Mouse (Mus musculus): ENCODE measurements around the gene Nxph3.
"Not testable (repeated sequence)": the region's sequence is repeated elsewhere in the genome, so short reads cannot be mapped to it uniquely, and the experiment has no call there.

Nxph3 gene

GRCm38 (mm10) chr11:95517162-95517561 lies 2.8 kb upstream of the Nxph3 start:
- DNase-seq: no peak

GRCm38 (mm10) chr11:95516491-95516911 lies 2.1 kb upstream of the Nxph3 start:
- DNase-seq: no peak

DNA sequence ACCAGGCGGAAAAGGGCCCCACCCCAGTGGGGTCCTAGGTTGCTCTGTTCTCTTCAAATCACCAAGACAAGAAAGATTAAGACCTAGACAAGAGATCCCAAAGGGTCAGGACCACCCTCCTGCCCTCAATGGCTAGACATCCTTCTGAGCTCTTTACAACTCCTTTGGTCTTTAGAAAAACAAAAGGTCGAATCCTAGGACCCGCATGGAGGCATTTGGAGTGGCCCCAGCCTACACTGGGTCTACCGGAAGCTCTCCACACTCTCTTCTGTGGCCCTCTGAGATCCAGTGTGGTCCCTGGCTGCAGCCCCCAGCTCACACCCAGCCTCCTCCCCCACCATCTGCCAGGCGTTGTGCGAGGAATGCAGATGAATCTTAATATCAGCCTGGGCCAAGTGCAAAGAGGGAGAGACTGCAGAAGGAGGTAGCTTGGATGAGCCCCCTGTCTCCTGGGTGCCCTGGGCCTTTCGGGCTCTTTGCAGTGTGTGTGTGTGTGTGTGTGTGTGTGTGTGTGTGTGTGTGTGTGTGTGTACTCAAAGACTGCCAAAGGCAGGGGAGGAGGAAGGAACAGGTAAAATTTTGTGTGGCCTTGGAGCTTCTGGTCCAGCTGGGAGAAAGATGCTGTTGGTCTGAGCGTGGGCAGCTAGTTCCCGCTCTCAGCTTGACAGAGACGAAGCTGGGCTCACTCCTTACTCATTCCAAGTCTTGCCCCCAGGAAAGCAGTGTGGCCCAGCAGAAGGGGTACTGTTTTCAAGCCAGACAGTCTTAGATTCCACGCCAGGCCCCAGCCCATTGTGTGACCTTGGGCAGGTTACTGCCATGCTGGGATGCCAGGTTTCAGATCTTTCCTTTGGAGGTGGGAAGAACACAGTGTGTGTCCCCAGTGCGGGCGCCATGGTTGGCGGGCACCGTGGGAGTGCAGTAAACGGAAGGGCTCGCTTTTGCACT lies 1.3 kb upstream of the Nxph3 start:
- DNase-seq: no peak

DNA sequence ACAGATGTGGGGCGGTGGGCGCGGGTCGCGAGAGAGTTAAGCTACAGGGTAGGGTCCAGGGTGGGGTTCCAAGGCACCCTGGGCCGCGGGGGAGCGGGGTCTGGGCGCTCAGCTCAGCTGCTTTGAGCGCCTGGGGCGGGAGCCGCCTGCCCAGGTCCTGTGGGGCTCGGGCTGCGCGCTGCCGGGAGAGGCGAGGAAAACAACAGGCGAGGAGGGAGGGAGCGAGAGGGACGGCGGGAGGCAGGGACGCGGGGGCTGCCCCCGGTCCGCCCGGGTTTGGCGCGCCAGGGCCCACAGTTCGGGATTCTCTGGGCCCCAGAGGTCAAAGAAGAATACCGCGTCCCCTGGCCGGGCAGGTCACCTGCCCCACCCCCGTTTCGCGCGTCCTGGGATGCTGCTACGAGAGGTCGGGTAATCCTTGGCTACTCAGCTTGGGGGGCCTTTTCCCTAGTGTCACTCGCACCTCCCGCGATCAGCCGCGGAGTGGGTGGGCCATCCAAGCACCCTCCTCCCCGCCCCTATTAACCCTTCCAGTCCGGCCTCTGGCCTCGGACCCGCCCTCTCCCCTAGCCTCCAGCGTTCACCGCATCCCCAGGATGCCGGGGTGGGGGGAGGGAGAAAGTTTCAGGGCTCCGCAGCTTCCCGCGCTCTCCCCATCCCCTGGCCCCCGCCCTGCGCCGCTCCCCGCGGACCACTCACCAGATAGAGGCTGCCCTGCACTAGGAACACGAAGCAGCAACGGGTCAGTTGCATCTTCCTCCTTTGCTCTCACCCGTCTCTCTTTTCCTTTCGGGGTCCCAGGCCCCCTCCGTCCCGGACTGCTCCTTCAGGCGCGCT lies 691 bp downstream of the Nxph3 start:
- DNase-seq: no peak

- no peak for DNase-seq
These were observed 2.0 kb downstream of the Nxph3 start for GRCm38 (mm10) chr11:95512383-95512782.

GRCm38 (mm10) chr11:95511919-95512318 lies 2.5 kb downstream of the Nxph3 start:
- no peak for DNase-seq

GRCm38 (mm10) chr11:95510631-95511030 lies 3.7 kb downstream of the Nxph3 start:
- no peak for DNase-seq

- DNase-seq: peak; percentile 13
These were observed 5.1 kb downstream of the Nxph3 start for GRCm38 (mm10) chr11:95509126-95509717.

GRCm38 (mm10) chr11:95508211-95508926 lies 6.0 kb downstream of the Nxph3 start:
- DNase-seq: no peak

DNA sequence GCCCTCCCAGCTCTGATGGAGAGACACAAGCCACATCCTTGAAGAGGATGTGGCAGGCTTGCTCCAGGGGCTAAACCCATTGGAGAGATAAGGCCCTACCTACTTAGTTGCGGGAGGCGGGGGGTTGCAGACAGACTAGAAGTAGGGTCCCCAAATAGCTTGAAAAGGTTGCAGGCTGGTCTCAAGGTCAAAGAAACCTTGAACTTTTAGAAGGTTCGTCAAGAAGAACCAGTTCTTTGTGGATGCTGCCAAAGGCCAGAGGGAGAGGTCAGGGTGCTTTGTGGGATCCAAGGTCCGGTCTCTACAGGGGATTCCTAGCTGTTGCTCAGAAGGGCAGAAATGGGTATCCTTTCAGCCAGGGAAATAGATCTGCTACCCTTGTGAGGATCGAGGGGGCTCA lies 6.6 kb downstream of the Nxph3 start:
- no peak for DNase-seq

- DNase-seq: no peak
These were observed 7.2 kb downstream of the Nxph3 start for GRCm38 (mm10) chr11:95507041-95507716.

- no peak for DNase-seq
These were observed 10.1 kb downstream of the Nxph3 start for GRCm38 (mm10) chr11:95504271-95504731.

DNA sequence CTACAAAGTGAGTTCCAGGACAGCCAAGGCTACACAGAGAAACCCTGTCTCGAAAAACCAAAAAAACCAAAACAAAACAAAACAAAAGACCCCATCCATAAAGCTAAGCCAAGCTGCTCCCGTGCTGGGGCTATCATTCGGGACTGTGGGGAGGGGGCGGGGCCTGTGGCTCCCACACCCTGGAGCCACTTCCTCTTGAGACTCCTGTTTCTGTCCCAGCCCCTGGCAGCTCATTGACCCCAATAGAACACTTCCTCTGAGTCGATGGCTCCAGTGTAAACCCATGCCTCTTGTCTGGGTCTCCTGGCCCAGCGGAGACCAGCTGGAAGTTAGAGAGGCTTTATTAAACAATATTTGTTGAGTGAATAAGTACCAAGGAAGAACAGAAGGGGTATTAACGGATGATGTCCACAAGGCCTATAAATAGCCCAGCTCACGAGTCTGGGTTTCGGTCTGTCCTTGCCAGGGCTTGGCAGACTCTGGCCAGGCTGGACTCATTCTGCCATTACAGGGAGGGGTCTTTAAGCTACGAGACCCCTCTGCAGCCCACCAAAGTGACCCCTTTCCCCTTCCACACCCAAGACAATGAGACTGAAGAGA lies 10.7 kb downstream of the Nxph3 start:
- no peak for DNase-seq

DNA sequence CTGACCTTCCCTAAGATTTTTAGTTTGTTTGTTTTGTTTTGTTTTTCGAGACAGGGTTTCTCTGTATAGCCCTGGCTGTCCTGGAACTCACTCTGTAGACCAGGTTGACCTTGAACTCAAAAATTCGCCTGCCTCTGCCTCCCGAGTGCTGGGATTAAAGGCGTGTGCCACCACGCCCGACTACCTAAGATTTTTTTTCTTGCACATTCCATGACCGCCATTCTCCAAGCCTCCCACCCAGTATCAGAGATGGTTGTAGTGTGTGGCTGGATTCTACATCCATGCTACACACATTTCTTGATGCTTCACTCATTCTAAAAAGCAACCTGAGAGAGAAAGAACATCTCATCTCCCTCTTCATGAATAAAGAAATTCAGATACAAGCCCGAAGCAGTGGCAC lies 12.5 kb downstream of the Nxph3 start:
- DNase-seq: not testable (repeated sequence)

DNA sequence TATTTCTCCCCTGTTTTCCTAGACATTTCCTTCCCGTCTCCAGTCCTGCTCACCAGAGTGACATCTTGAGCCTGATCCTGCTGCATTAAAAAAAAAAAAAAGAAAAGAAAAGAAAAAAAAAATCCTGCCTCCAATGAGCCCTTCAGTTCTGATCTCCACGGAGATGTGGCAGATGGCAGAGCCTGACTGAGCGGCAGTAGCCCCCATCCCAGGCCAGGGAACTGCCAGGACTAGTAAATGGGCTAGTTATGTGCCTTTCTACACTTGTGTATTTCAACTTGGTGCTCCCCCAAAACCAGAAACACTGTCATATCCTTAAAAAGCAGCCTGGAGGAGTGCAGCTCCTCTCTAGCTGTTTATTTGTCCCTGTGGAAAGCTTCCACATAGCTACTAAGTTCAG lies 13.5 kb downstream of the Nxph3 start:
- no peak for DNase-seq

DNA sequence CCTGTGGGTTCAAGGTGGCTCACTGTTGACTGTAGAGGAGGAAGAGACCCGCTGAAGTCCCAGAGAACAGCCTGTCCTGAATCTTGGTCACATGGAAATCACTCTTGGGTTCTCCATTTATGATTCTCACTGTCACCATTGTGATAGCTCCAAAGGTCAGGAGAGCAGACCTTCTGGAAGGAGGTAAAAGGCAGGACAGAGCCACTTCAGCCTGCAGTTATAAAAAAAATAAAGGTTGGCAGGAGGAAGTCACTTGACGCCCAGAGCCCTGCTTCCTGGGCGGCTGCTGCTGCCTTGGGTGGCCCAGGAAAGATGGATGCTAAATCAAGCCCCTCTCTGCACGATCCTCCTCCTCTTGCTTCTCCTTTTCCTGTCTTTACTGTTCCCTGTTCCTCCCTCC lies 14.0 kb downstream of the Nxph3 start:
- no peak for DNase-seq

DNA sequence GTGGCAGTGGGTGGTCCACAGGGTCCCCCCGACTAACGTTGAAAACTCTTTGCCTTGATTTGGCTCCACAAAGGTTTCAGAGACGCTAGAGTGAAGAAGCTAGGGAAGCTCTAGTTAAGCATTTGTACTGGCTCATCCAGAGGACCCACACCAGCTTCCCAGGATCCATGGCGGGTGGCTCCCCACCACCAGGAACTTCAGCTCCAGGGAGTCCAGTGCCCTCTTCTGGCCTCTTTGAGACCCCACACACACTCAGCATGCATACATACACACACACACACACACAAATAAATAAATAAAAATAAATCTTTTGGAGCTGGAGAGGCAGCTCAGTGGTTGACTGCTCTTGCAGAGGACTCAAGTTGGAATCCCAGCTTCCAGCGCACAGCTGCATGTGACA lies 16.4 kb downstream of the Nxph3 start:
- DNase-seq: no peak

DNA sequence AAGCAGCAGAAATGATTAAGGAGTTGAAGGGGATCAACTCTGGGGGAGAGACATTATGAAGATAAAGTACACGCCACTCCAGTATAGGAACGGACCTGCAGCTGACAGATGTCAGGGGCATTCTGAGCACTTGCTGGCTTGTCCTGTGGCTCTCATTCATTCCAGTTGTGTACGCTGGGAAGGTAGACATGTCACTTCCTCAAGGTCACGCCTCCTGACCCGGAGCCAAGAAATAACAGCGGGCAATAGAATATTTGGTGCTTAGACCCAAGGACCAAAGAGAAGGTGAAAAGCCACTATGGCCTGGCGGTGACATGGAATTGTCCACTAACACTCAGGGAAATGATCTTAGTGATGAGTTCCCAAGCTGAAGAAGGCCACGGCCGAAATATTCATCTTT lies 18.5 kb downstream of the Nxph3 start:
- DNase-seq: no peak

DNA sequence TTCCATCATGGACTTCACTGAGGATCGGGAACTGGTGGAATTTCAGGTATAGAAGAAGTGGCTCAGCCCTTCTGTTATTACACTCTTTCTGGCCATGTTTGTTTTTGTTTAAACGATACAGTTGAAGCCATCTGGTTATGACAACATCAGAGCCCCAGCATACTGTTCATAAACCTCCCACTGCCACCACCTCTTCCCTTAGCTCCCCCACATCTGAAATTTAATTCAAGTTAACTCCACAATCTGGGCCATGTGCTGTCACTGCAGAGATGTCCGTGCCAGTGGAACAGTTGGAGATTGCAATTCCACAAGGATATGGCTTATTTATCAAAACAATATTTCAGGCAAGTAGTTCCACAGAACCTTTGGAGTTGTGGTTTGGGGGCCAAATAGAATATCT lies 20.0 kb downstream of the Nxph3 start:
- no peak for DNase-seq

DNA sequence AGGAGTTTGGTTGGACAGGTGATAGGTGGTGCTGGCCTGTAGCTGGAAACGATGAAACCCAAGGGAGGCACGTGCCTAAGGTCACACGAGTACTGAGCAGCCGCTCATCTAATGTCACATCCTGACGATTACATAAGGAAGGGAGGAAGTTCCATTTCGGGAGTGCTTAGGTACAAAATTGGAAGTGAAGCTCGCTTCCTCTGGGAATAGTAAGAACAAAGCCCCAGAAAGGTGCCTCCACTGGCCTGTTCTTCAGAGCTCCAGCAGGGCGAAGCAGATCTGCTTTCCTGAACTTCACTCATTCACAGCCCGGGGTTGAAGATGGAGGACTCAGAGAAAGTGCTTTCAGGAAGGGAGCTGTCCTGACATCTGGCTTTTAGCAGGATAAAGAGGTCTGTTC lies 20.4 kb downstream of the Nxph3 start:
- DNase-seq: no peak

- DNase-seq: no peak
These were observed 21.4 kb downstream of the Nxph3 start for GRCm38 (mm10) chr11:95493010-95493409.

DNA sequence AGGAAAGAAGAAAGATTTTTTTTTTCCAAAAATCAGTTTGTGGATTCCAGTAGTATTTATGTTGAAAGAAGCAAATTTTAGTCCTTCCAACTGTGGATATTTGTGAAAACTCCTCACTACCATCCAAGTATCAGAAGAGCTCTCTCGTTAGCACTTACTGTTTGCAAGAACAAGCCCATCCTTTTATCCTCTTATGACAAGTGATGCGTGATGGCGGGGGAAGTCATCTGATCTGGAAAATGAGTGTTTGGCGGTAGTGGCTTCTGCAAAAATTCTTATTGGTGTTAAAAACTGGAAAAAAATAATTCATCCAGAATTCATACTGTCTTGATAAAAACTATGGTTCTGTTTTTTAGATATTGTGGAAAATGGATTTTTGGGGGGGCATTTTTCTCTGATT lies 22.1 kb downstream of the Nxph3 start:
- no peak for DNase-seq

Measured in thymus, postnatal 14 days (tissue).